Mouse (Mus musculus) liver, embryonic 14.5 days (tissue): ENCODE measurements around the gene Jmjd7.

Experiments used
- CTCF ChIP-seq: IDR thresholded peaks from 2 replicates; pipeline ENCODE4 v1.5.1; 2016; ENCODE audit warnings: antibody characterized with exemption, low read depth, control low read depth
- EP300 ChIP-seq: IDR thresholded peaks from 2 replicates; pipeline ENCODE4 v1.6.1; 2016; ENCODE audit warnings: antibody characterized with exemption, low read depth

DNA sequence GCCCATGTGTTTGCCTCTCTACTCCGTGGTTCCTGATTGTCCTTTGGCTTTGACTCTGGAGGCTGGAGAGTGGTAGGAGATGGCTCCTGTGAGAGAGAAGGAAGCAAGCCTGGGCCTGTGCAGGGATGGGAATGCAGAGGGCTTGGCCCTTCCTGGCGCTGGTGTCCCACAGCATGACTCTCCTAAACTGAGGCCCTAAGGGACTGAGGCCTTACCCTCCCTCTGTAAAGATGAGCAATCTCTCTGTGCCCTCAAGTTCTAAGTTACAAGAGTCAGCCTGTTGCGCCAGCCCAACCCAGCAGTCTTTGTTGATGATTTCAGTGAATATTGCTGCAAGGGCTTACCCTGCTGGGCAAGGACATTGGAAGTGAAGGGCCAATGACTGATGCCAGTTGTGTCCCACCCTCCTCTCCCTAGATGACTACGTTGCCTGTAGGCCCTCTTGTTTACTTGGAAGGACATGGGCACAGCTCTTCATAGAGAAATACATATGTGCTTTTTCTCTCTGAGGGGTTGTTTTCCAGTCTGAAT is 19.5 kb upstream of the Jmjd7 start:
- no peak for TF ChIP-seq CTCF
- no peak for TF ChIP-seq EP300
